Mouse (Mus musculus) hindbrain, embryonic 10.5 days (tissue): ENCODE measurements around the gene Chmp1a. TPM values are rescaled to one million over a fixed set of nuclear protein-coding genes. Genes with fewer than 3 reads are reported as not detected.
"Not testable (repeated sequence)": the region's sequence is repeated elsewhere in the genome, so short reads cannot be mapped to it uniquely, and the experiment has no call there.

Experiments used
- DNase-seq: peaks from one replicate; pipeline ENCODE4 v3.0.0-alpha.2; 2017; ENCODE audit warnings: low spot score
- H3K27ac ChIP-seq: fragments of 300-500 bp; sonication (generic); 2 replicates; pipeline ENCODE4 v1.5.1; 2016; ENCODE audit warnings: mild to moderate bottlenecking, moderate library complexity
- H3K27me3 ChIP-seq: fragments of 300-500 bp; sonication (generic); 2 replicates; pipeline ENCODE4 v1.6.1; 2016; ENCODE audit warnings: mild to moderate bottlenecking; ENCODE audit not compliant: poor library complexity, insufficient read depth, severe bottlenecking
- H3K36me3 ChIP-seq: fragments of 300-500 bp; sonication (generic); 2 replicates; pipeline ENCODE4 v1.6.1; 2016; ENCODE audit warnings: mild to moderate bottlenecking, moderate library complexity
- H3K4me1 ChIP-seq: fragments of 300-500 bp; sonication (generic); replicated peaks from 2 replicates; pipeline ENCODE4 v1.6.1; 2016; ENCODE audit warnings: mild to moderate bottlenecking
- H3K4me3 ChIP-seq: fragments of 300-500 bp; sonication (generic); 2 replicates; pipeline ENCODE4 v1.5.1; 2016; ENCODE audit warnings: mild to moderate bottlenecking, moderate library complexity
- H3K9me3 ChIP-seq: fragments of 300-500 bp; sonication (generic); 2 replicates; pipeline ENCODE4 v1.6.1; 2016; ENCODE audit warnings: mild to moderate bottlenecking, moderate library complexity
- WGBS: fragments of 180-500 bp; shearing (Covaris S2); methylation state at CpG from one replicate; pipeline ENCODE4 v1.1.7; 2016; 5-methylcytosine and 5-hydroxymethylcytosine counted together
- polyA plus RNA-seq: library from polyadenylated mRNA; unstranded; fragments of >200 nt; fragmentation: Nextera tagmentation; extraction: Ambion mirVana; gene quantifications from 2 replicates; pipeline ENCODE4 v1.2.1, GENCODE M21; 2016

Chmp1a gene
- polyA plus RNA-seq = 142 and 158 TPM in 2 replicates

DNA sequence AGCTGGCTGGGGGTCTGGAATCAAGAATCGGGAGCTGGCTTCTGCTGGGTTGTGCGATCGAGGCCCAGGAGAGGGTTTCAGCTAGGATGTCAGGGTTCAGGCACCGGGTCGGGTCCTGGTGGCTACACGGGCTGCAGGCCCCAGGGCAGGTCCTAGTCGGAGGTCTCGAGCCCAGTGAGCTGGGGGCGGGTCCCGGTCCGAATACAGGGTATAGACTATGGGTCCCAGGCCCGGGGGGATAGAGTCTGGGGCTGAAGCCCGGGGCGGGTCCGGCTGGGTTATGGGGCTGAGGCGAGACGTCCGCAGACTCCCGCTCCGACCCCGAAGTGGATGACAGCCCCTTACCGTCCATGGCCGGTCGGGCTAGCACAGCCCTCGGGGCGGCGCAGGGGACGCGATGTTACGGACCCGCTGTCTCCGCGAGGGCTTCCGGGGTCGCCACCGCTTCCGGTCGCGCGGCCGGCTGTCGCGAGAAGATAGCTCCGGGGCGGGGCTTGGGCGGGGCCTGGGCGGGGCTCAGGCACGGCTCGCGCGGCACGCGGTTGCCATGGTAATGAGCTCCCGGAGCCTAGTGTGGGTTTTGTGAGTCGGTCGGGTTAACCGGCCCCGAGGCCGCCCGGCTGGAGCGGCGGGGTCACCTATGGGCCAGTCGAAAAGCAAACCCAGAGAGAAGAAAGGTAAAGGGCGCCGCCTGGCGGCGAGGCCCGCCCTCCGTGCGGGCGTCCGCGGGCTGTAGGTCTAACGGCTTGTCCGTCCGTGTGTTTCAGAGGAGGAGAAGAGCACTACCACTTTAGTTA lies at the start of gene Chmp1a, which contains the start of gene Spata33:
Gene Chmp1a (minus strand): TSS at position 443 of the 797 bp plus-strand sequence.
Gene Spata33 (plus strand): TSS at position 512 of the 797 bp plus-strand sequence.
- Histone ChIP-seq H3K4me3 (peak within 1 kb of the TSS; percentile 90), H3K27me3 (no peaks in the 10 kb centered on the region), H3K4me1 (peaks cover 32% of the 10 kb centered on the region), H3K36me3 (peaks cover 37% of the 10 kb centered on the region), H3K27ac (peak within 1 kb of the TSS; percentile 90), H3K9me3 (no peaks in the 10 kb centered on the region)
- DNase-seq = peak; percentile 98
- WGBS = 1% methylated on average over 76 of the region's 76 CpGs

DNA sequence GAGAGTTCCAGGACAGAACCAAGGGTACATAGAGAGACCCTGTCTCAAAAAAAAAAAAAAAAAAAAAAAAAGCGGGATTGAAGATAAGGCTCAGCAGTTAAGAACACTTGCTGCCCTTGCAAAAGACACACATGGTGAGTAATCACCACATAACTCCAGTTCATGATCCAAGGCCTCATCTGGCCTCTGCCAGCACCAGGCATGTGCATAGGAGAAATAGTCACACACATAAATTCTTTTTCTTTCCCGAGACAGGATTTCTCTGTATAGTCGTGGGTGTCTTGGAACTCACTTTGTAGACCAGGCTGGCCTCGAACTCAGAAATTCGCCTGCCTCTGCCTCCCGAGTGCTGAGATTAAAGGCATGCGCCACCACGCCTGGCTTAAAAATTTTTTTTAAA lies 45.0 kb upstream of the Chmp1a start:
- H3K4me3 ChIP-seq, H3K27ac ChIP-seq, DNase-seq, H3K9me3 ChIP-seq, H3K27me3 ChIP-seq: not testable (repeated sequence)
- 92% methylated on average over 8 of the region's 8 CpGs for WGBS
- peaks cover 68% of the 10 kb centered on the region for H3K36me3 ChIP-seq
- peaks cover 49% of the 10 kb centered on the region for H3K4me1 ChIP-seq

DNA sequence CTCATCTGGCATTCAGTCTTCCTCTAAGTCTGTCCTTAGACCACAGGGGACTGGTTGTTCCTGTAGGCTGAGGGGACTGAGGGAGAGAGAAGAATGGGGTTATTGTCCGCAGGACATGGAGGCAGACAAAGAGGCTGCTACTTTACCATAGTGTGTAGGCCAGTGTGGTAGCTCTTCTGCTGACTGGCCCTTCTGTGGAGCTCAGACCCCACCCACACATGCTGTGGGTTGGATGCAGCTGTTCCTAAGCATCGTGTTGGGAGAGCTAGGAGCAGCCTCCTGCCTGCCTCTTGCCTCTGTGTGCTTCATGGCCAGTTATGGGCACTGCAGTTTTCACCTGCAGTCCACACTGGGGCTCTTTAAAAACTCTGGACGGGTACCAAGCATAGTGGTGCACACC lies 44.6 kb upstream of the Chmp1a start:
- H3K36me3 ChIP-seq = peaks cover 67% of the 10 kb centered on the region

DNA sequence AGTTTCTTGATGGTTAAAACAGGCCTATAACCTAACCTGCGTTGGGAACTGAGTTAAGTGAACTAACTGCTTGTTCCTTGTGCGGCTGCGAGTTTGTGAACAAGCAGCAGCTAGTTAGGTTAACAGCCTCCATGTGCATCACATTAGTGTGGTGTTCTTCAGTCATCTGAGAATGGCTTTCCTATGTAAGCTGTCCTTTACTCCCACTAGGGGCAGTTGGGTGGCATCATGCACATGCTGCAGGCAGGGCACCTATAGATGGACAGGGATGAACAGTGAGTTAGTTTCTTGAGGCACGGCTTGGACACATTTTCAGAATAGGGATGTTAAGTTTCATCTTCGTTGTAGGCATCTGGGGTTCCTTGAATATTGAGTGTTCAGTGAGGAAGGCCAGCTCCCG lies 42.6 kb upstream of the Chmp1a start:
- no peaks in the 10 kb centered on the region for H3K27me3 ChIP-seq
- DNase-seq = no peak
- H3K4me3 ChIP-seq = peak overlapping the region; percentile 98
- no peaks in the 10 kb centered on the region for H3K9me3 ChIP-seq
- peak overlapping the region; percentile 97; the same call in 1 of the 2 replicates for H3K27ac ChIP-seq
- WGBS = 71% methylated on average over 6 of the region's 6 CpGs
- H3K4me1 ChIP-seq = peaks cover 52% of the 10 kb centered on the region
- peaks cover 71% of the 10 kb centered on the region for H3K36me3 ChIP-seq

More for the DNA sequence above, 44.6 kb upstream of the Chmp1a start:
- H3K27ac ChIP-seq = peak overlapping the region; percentile 66
- no peaks in the 10 kb centered on the region for H3K27me3 ChIP-seq
- WGBS = 57% methylated on average over 3 of the region's 3 CpGs
- H3K4me3 ChIP-seq = peak overlapping the region; percentile 98; the same call in 1 of the 2 replicates
- peaks cover 52% of the 10 kb centered on the region for H3K4me1 ChIP-seq
- no peak for DNase-seq
- H3K9me3 ChIP-seq = no peaks in the 10 kb centered on the region

DNA sequence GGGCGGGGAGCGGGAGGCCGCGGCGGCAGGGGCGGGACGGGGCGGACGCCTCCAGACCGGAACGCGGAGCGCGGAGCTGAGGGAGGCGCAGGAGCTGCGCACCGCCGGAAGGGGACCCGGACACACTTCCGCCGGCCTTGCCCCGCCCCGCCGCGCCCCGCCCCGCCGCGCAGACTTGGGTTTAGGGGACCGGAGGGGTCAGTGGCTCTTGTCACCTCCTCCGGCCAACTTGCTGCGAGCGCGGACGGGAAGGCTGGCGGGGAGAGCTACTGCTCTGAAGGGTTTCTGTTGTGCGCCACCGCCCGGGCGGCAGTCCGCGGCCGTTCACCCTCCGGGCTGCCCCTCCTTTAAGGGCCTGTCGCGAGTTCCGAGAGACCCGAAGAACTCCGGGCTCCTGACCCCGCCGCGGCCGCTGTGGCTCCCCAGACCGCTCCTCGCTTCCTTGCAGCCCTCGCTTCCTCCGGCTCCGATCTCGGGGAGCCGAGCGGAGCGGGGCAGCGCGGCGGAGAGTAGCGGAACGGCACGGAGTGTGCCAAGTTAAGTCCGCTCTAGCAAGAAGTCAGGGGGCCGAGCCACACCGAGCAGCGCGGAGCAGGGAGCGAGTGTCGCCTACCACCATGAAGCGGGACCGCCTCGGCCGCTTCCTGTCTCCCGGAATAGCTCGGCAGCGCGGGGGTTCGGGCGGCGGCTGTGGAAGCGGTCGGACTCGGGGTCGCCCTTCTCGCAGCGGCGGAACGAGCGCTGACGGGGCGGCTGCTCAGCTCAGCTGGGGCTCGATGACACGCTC lies 41.7 kb upstream of the Chmp1a start, which contains the start of the genes Zfp276 and Vps9d1:
Gene Zfp276 (plus strand): TSS at position 97 of the 787 bp plus-strand sequence.
Gene Vps9d1 (minus strand): TSS at position 250 of the 787 bp plus-strand sequence.
- Histone ChIP-seq H3K9me3 (no peaks in the 10 kb centered on the region), H3K4me1 (peaks cover 52% of the 10 kb centered on the region), H3K36me3 (peaks cover 71% of the 10 kb centered on the region), H3K27me3 (no peaks in the 10 kb centered on the region), H3K4me3 (peak within 1 kb of the TSS; percentile 98), H3K27ac (peak within 1 kb of the TSS; percentile 97)
- WGBS = under 1% methylated on average over 99 of the region's 99 CpGs
- DNase-seq = peak; percentile 86

DNA sequence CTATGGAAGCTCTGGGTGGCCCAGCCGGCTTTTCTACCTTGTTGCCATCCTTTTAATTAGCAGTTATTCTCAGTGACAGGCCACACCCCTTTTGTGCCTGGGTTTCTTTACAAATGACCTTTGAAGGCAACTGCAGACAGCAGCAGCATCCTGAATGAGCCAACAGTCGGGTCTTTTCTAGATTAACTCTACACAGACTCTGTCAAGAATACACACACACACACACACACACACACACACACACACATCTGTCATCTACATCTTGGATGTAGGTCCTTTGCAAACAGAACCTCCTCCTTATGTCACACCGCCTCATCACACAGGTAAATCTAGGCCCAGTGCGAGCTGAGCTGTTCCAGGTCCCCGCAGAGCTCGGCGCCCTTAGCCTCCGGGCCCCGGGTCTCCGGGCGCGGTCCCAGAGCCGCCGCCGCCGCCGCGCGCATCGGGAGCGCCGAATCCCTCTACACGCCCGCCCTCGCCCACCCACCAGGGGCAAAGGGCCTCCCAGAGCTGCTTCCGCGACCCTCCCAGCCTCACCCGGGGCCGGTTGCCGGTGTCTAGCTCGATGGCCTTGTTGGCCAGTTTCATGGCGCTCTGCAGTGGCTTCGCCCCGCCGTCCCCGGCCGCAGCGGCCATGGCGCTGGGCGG lies 41.0 kb upstream of the Chmp1a start:
- under 1% methylated on average over 40 of the region's 40 CpGs for WGBS
- Histone ChIP-seq H3K36me3 (peaks cover 71% of the 10 kb centered on the region), H3K4me1 (peaks cover 52% of the 10 kb centered on the region), H3K4me3 (peak overlapping the region; percentile 98), H3K27me3 (no peaks in the 10 kb centered on the region), H3K27ac (peak overlapping the region; percentile 97), H3K9me3 (no peaks in the 10 kb centered on the region)
- no peak for DNase-seq

DNA sequence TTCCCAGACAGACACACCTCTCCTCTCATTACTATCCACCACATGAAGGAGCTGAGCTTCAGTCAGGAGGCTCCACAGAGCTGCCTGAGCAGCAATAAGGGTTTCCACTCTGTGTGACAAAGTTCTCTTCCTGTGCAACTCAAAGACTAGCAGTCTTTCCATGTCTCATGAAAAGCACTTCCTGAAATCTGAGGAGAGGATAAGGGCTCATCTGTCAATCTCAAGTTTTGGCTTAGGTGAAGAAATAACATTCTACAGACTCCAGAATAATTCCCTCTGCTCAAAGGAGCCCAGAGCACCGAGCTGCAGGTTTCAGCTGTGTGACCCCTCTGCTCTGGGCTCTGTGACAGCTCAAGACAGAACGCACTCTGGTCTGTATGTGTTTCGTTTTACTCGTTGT lies 40.4 kb upstream of the Chmp1a start:
- Histone ChIP-seq H3K9me3 (no peaks in the 10 kb centered on the region), H3K4me3 (peak overlapping the region; percentile 98), H3K27ac (no peak overlapping the region), H3K27me3 (no peaks in the 10 kb centered on the region), H3K4me1 (peaks cover 47% of the 10 kb centered on the region), H3K36me3 (peaks cover 71% of the 10 kb centered on the region)
- no peak for DNase-seq
- WGBS = 74% methylated on average over 4 of the region's 4 CpGs

DNA sequence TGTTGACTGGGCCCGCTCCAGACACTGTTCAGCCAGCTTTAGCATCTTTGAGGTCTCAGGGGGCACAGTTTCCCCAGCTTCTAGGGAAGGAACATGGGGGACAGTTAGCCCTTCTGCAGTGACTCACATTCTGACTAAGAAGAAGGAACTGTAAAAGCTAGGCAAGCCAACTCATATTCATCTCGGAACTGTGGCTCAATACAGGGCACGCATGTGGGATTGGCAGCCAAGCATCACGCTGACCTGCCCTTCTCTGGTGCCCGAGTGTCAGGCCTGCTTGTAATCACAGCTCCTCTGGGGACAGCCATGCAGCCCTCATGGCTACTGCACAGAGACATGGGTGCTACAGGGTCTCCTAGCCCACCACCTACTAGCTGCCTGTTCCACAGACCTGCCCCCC lies 38.4 kb upstream of the Chmp1a start:
- Histone ChIP-seq H3K36me3 (peaks cover 71% of the 10 kb centered on the region), H3K4me3 (no peak overlapping the region), H3K27me3 (no peaks in the 10 kb centered on the region), H3K27ac (no peak overlapping the region), H3K9me3 (no peaks in the 10 kb centered on the region), H3K4me1 (peaks cover 32% of the 10 kb centered on the region)
- no peak for DNase-seq
- WGBS = 96% methylated on average over 5 of the region's 5 CpGs

DNA sequence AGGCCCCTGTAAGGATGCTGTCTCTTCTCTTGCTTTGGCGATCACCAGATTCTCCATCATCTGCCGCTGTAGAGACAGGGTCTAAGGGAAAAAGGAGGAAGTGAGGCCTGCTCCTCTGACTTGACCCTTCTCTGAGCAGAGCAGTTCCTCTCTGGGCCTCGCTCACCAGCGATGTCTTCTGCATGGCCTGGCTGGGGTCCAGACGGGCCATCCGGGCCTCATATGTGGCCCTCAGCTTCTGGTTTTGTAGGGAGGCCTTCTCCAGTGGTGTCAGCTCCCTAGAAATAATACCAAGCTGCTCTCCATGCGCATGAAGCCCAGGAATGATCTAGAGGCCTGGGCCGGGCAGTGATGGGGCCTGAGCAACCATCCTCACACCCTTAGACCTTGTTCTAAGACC lies 36.0 kb upstream of the Chmp1a start:
- Histone ChIP-seq H3K27ac (no peak overlapping the region), H3K27me3 (no peaks in the 10 kb centered on the region), H3K36me3 (peaks cover 89% of the 10 kb centered on the region), H3K4me3 (no peak overlapping the region), H3K4me1 (peaks cover 13% of the 10 kb centered on the region), H3K9me3 (no peaks in the 10 kb centered on the region)
- WGBS = 93% methylated on average over 8 of the region's 8 CpGs
- no peak for DNase-seq

DNA sequence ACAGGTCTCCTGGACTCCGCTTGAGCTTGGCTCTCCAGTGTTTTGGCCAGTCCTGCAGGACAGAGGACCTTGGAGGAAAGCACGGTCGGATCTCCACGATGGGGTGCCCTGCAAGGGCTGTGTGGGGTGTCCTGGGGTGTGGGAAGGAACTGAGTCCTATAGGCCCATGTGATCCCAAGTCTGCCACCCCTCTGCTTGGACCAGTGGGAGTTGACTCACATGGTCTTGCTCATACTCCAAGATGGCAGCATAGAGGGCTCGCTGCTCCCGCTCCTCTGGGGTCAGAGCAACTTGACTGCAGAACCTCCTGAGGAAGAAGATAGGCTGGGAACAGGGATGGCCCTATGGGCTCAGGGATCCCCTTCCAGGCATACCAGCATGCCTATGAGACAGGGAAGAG lies 35.2 kb upstream of the Chmp1a start:
- DNase-seq = no peak
- H3K36me3 ChIP-seq = peaks cover 98% of the 10 kb centered on the region
- no peaks in the 10 kb centered on the region for H3K9me3 ChIP-seq
- 97% methylated on average over 6 of the region's 6 CpGs for WGBS
- no peak overlapping the region for H3K27ac ChIP-seq
- H3K4me3 ChIP-seq = no peak overlapping the region
- H3K4me1 ChIP-seq = peaks cover 4% of the 10 kb centered on the region
- no peaks in the 10 kb centered on the region for H3K27me3 ChIP-seq

DNA sequence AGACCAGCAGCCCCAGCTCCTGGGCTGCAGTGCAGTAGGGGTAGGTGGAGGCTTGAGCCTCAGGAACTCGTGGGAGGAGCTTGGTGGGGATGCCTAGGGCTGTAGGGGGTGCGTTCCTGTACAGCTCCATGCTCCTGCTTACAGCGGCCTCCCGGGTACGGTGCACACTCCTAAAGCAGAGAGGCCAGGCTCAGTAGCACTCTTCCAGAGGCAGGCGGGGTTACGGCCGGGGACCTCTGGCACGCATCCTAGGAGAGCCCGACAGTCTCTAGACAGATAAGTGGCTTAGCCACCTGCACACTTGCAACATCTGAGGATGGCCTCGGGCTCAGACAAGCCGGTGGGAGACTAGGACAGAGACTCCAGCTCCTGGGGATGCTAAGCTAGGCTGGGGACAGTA lies 33.0 kb upstream of the Chmp1a start:
- Histone ChIP-seq H3K36me3 (peaks cover 93% of the 10 kb centered on the region), H3K27me3 (no peaks in the 10 kb centered on the region)

DNA sequence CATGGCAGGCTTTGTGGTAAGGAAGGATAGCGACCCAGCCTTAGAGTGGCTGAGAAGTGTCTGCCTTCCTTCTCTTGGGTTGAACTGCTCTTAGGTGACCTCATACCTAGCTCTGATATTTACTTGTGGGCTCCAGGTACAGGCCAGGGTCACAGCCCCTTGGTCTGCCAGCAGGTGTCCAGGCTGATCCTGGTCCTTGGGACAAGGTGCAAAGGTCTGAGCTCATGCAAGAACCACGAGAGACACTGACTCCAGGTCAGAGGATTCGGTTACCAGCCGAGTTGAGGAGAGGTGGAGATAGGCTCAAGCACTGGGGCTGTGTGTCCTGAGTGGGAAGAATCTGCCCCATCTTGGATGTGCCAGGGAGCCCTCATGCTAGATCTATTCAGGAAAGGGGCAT lies 31.8 kb upstream of the Chmp1a start:
- H3K27me3 ChIP-seq = no peaks in the 10 kb centered on the region
- peaks cover 81% of the 10 kb centered on the region for H3K36me3 ChIP-seq
- H3K4me1 ChIP-seq = no peaks in the 10 kb centered on the region
- no peak overlapping the region for H3K27ac ChIP-seq
- no peak overlapping the region for H3K4me3 ChIP-seq
- no peaks in the 10 kb centered on the region for H3K9me3 ChIP-seq
- DNase-seq = no peak
- 93% methylated on average over 4 of the region's 4 CpGs for WGBS

More for the DNA sequence above, 33.0 kb upstream of the Chmp1a start:
- no peak for DNase-seq
- Histone ChIP-seq H3K4me3 (no peak overlapping the region), H3K27ac (no peak overlapping the region), H3K9me3 (no peaks in the 10 kb centered on the region), H3K4me1 (no peaks in the 10 kb centered on the region)
- 93% methylated on average over 12 of the region's 12 CpGs for WGBS
